Mouse (Mus musculus) frontal cortex, postnatal 36 days (tissue): ENCODE measurements around the gene Gemin2.
"Not testable (repeated sequence)": the region's sequence is repeated elsewhere in the genome, so short reads cannot be mapped to it uniquely, and the experiment has no call there.

Experiments
- DNase-seq, 2 experiments: peaks; one replicate each; pipeline ENCODE4 v3.0.0; 2022; ENCODE audit warnings: low spot score in 2 of 2

Gene Gemin2

DNA sequence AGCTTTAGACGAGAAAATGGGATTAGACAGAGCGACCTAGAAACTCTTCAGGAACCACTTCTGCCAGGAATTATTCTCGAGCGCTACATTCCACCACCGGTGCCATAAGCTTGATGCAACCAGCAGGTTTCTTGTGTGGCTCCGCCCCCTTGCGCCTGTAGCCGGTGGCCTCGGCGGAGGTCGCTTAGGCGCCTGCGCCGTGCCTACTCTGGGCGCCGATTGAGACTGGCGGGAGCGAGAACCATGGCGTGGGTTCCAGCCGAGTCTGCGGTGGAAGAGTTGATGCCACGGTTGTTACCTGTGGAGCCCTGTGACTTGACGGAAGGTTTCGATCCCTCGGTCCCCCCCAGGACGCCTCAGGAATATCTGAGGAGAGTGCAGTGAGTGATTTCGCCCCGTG is at the start of gene Gemin2:
Gene Gemin2, plus strand, starts transcription at position 160 of the 400 bp plus-strand sequence.
- peak; percentile 86 to 92 for DNase-seq

DNA sequence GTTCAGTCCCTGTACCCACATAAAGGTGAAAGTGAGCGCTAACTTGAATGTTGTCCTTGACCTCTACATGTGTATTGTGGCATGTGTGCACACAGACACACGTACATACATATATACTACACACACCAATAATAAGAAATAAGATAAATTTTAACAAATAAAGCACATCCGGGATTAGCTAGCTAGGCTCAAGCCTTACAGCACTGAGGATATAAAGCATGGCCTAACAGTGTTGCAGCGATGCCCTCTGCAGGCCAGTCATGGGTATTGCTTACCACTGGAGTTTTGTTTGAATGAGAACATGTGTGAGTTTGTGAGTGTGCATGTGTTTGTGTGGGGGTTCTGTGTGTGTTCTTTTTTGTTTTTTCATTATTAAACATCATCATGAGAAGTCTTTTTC is 48.6 kb upstream of the Gemin2 start:
- DNase-seq, result peak; percentile 13 to 59

DNA sequence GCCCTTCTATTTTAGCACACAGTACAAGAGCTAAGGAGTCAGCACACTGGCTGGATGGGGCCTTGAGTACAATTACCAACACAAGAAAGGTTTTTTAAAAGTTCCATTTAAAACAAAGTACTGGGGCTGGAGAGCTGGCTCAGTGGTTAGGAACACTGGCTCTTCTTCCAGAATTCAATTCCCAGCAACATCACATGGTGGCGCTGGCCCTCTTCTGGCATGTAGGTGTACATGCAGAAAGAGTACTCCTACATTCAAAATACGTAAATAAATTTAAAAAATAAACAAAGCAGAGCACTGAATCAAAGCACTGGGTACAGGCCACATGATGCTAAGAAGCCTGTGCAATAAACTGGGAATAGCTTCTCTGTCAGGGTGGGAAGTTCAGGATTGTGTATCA is 36.2 kb upstream of the Gemin2 start:
- DNase-seq, result no peak

- DNase-seq, result not testable (repeated sequence)
These were observed 32.0 kb upstream of the Gemin2 start for GRCm38 (mm10) chr12:58981178-58981661.

DNA sequence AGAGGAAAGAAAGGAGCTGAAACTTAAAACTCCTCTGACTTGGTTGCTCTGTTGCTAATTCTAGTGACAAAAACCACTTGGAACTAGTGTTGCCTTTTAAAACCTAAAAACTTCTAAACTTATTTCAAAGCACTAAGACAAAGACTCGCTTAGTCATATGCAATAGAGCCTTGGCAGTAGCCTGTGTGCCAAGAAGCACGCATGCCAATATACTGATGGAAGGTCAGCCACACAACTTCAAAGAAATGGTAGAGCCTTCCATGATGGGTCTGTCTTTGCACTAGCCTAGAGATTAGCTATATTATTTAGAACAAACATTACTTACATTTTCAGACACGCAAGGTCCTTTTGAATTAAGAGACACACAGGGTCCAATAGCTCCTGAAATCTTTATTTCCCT is 27.4 kb upstream of the Gemin2 start:
- DNase-seq, result no peak

DNA sequence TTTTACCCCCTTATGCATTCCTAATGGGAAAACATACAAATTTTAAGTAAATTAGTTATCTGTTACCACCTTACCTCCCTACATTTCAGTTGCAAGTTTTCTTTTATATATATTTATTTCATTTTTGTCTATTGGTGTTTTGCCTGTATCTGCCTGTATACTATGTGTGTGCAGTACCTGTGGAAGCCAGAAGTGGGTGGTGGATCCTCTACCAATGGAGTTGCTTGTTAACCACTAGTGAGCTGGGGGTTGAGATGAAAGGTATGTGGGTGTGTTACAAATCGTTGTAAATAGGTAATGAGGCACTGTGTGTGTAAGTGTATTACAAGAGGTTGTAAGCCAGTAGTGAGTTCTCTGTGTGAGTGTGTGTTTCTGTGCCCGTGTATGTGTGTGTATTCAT is 2.7 kb upstream of the Gemin2 start:
- DNase-seq, result no peak

DNA sequence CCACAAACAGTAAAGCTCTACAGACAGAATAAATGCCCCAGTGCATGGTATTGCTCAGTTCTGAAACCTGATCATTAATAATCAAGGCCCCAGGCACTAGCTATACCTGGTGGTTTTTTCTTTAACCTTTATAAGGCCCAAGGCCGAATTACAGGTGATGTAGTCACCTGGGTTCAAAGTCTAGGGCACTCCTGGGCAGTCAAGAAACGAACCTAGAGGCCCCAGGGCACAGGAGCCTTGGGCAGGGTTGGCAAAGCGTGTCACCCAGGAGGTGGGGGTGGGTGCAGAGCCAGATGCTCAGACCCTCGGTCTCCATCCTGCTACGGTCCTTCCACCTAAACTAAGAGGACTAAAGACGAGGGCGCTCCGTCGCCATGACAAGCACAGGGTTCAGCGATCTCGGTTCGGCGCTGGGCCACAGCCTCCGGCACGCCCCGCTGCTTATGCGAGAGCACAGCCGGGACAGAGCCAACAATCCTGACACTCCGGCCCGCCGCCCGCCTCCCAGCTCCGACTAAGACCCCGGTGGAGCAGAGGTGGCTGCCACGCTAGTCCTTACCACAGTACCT is 1.8 kb upstream of the Gemin2 start:
- no peak for DNase-seq

- DNase-seq, result peak; percentile 96 to 97
These were observed 1.1 kb upstream of the Gemin2 start, which contains the start of gene Sec23a for GRCm38 (mm10) chr12:59011844-59012709. Gene Sec23a, minus strand, starts transcription at chr12:59012017.

- DNase-seq, result no peak
These were observed 492 bp upstream of the Gemin2 start for GRCm38 (mm10) chr12:59012710-59013091.

- DNase-seq, result no peak
These were observed 4.8 kb downstream of the Gemin2 start for GRCm38 (mm10) chr12:59017970-59018369.

DNA sequence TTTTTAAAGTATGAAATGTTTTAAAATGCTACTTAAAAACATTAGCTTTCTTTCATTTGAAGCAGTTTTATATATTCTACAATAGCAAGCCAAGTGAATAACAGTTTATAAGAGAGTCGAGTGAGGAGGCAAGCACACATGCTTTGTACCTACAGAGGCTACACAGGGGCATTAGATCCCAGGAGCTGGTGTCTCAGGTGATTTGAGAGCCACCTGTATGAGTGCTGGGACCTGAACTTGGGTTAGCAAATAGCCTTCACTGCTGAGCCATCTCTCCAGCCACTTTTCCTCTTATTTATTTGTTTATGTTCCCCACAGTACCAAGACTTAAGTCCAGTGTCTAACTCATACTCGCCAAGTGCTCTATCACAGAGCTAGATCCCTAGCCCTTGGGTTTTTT is 6.7 kb downstream of the Gemin2 start:
- DNase-seq, result no peak

GRCm38 (mm10) chr12:59021306-59021705 is 8.1 kb downstream of the Gemin2 start:
- DNase-seq, result no peak

DNA sequence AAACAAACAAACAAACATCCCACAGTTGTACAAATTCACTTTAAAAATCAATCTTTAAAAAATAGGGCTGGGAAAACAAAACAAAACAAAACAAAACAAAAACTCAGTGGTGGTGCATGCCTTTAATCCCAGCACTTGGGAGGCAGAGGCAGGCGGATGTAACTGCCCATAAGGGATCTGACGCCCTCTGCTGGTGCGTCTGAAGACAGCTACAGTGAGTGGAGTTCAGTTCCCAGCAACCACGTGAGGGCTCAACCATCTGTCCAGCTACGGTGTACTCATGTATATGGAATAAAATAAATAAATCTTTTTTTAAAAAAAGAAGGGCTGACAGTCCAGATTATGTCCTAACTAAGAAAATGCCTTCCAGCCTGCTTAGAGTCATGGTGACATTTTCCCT is 18.9 kb downstream of the Gemin2 start:
- DNase-seq, result no peak

DNA sequence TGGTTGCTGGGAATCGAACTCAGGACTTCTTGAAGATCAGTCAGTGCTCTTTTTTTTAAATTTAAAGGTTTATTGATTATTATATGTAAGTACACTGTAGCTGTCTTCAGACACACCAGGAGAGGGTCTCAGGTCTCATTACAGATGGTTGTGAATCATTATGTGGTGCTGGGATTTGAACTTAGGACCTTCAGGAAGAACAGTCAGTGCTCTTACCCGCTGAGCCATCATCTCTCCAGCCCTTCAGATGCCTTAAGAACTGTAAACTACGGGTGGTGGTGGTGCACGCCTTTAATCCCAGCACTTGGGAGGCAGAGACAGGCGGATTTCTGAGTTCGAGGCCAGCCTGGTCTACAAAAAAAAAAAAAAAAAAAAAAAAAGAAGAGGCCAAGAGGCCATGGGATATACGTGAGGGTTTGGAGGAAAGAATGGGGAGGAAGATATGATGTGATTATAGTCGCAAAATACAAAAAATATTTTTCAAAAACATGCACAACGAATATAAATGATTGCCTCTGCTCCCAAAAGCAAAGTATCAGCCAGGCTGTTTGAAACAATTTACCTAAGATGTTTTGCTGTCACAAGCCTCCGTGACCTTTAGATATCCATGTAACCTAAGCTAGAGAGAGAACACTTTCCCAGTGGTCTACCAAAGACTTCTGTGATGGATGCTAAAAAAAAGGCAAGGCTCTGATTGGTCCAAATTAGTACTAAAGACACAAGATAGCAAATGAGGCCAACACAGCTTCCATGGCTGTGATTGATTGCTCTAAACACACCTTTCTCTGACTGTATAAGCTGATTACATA is 26.2 kb downstream of the Gemin2 start:
- no peak for DNase-seq

DNA sequence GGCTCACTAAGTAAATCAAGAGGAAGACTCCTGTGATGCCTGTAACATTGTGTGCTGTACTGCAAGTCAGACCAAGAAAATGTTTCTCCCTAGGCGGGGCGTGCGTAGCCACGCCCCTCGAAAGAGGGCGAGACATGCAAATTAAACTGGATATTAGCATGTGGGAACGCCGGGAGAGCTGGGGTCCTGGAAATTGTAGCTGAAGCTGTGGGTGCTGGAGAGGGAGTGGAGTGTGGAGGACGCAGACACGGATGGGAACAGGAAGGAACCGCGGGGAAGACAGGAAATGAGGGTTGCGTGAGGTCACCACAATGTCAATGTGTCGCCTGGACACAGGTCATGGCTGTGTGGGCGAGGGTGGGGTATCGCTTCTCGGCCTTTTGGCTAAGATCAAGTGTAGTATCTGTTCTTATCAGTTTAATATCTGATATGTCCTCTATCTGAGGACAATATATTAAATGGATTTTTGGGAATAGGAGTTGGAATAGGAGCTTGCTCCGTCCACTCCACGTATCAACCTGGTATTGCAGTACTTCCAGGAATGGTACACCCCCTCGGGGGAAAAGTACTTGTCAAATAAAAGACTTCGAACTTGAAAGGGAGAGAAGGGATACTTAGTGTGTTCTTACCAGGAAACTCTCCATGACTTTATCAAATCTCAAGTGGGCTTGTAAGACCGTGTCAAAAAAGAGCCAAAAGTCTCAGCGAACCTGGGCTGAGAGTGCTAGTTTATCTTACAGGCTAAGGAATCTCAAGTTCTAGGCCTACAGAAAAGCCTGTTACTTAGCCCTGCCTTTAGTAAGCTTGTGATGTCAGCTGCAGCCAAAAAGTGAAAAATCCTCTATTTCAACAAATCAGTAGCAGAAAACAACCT is 27.0 kb downstream of the Gemin2 start:
- no peak for DNase-seq

DNA sequence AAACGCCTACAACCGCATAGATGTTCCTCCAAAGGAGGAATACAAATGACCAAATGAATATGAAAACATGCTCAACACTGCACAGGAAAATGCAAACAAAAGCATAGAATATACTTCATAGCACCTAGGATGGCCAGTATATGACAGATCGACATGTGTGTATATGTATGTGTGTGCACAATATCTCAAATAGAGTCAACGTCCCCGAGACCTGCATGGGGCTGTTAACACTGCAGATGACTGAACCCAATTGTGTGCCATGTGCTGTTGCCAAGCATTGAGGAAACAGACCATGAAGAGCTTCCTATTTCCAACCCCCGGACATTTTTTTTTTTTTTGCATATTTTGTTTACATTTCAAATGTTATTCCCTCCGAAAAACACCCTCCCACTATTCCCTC is 27.7 kb downstream of the Gemin2 start:
- no peak for DNase-seq

- DNase-seq, result no peak
These were observed 39.3 kb downstream of the Gemin2 start for GRCm38 (mm10) chr12:59052470-59052869.

DNA sequence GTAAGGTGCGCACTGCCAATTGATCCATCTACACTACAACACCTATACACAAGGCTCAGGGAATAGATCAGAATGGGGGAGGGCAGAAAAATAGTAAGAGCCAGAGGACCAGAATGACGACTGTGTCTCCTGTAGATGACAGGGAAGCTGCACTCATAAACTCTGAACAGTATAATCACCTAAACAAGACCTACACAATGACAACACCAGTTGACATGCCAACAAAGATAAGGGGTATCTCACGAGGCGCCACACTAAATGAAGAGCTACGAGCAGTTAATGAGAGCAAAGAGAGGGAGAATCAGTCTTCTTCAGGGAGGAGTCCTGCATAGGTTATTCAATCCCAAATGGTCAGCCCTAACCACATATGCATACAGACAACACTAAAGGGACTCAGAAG is 40.0 kb downstream of the Gemin2 start:
- DNase-seq, result no peak

DNA sequence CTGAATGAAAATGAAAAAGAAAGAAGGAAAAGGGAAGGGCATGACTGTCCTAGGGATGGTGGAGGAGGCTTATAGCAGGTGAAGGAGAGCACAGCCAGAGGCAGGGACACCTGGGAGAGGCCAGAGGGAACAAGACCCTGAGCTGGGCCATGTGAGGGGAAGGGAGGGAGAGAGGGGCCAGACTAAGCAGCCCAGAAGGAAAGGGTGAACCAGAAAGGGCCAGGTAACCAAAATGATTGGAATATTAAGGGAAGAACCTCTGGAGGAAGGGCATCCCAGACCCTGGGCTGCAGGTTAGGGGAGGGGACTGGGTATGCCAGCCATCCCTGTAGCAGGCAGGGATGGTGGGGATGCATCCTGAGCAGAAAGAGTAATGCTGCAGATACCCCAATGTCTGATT is 40.8 kb downstream of the Gemin2 start:
- no peak for DNase-seq

DNA sequence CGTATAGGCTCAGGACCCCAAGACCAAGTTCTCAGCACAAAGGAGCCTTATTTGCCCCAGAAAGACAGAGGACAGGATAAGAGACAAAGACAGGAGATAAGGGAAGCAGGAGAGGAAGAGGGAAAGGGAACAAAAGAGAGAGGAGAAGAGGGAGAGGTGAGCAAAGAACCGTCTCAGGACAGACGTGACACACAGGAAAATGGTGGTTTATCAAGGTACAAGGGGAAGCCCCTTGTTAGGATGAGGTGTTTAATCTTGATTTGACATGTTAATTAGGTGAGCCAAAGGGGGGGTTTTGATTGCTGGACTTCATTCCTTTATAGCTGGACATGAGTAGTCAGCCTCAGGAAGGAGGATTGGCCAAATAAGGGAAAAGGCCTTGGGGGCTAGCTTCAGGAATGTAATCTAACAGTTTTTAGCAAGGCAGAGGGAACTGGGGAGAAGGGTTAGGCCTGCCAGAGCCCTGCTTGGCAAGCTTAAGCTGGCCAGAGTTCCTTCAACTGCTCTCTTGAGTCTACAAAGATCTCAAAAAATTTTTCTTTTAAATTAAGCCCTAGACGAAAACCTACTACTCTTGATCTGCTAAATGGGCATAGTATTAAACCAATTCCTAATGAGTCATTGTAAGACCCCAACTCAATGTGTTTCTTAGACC is 42.1 kb downstream of the Gemin2 start:
- no peak for DNase-seq

DNA sequence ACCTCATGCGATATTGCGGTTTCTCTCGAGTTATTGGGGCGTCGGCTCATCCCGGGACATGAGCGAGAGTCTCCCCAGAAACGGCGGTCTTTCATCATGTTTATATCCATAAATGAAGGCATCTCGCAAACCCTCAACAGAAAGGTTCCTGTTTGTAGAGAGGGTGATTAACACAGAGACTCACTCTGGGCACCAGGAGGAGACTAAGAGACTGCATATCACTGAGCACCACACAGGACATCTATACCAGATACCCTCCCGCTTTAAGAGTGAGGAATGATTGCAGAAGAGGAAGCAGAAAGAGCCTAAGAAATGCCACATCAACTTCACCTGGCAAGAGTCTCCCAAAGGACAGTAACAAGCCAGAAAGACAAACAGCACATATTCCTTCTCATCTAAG is 43.0 kb downstream of the Gemin2 start:
- no peak for DNase-seq
